Mouse (Mus musculus): ENCODE measurements around the gene Slit1. TPM values are rescaled to one million over a fixed set of nuclear protein-coding genes. Genes with fewer than 3 reads are reported as not detected.

Gene Slit1
- total and polyA plus RNA-seq, 3 experiments = 0.16 to 0.30 TPM; not detected in 1

DNA sequence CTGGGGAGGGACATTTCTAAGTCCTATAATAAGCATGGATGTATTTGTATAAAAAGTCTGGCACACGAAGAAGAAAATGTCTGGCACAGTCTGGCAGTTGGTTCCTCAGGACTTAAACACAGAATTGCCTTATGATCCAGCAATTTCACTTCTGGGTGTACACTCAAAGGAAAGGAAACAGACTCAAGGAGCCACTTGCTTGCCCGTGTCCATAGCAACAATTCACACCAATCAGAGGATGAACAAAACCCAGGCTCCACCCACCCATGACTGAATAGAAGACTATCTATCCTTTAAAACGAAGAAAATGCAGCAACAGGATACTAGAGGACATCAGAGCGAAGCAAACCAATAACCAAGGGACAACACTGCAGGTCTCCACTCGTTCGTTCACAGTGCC, 48.4 kb downstream of the Slit1 start:
- no peaks in the 10 kb centered on the region for H3K9me3 ChIP-seq (replicated peaks; ENCODE audit: low read length)
- no peak overlapping the region for H3K4me3 ChIP-seq (replicated peaks in 1 of 3; ENCODE audit: low read depth in 2 of 3, low read length in 2 of 3, poor library complexity in 1 of 3)
- H3K27ac ChIP-seq (ENCODE audit: insufficient read depth, low read depth) = no peak overlapping the region
- peaks cover 3 to 22% of the 10 kb centered on the region in 2 experiments for H3K4me1 ChIP-seq (ENCODE audit: control insufficient read depth in 1 of 2, insufficient read depth in 2 of 2)
- H3K79me2 ChIP-seq (replicated peaks; ENCODE audit: control insufficient read depth, extremely low read depth, insufficient read depth, poor library complexity, severe bottlenecking) = no peaks in the 10 kb centered on the region
- in situ Hi-C loops (cut with MboI; ENCODE audit: low pct_ligation_motif_present, low pct_unique_long_range_greater_than_20kb, low sequenced_read_pairs) (no loop called here), dilution Hi-C loops (cut with MboI; ENCODE audit: extremely low pct_ligation_motif_present, extremely low pct_unique_long_range_greater_than_20kb, low sequenced_read_pairs) (no loop called here)
- no peak for TF ChIP-seq JUND (conservative IDR thresholded peaks at IDR 0.05; ENCODE audit: low read depth, low read length)
- TF ChIP-seq ZMIZ1 (IDR thresholded peaks at IDR 0.05; ENCODE audit: low read depth, low read length) = no peak
- no peak for TF ChIP-seq SIN3A (IDR thresholded peaks at IDR 0.05; ENCODE audit: low read length)
- no peak overlapping the region for H3K4me2 ChIP-seq (ENCODE audit: insufficient read depth, low read depth, poor library complexity, severe bottlenecking)
- no peaks in the 10 kb centered on the region for H3K36me3 ChIP-seq (replicated peaks in 1 of 2; ENCODE audit: control insufficient read depth in 1 of 2, insufficient read depth in 1 of 2, low read length in 1 of 2)
- DNase-seq (ENCODE audit: extremely low read depth) = no peak
- H3K9ac ChIP-seq (ENCODE audit: insufficient read depth, low read depth) = no peak overlapping the region
- peaks cover 40% of the 10 kb centered on the region for H3K27me3 ChIP-seq (replicated peaks)

DNA sequence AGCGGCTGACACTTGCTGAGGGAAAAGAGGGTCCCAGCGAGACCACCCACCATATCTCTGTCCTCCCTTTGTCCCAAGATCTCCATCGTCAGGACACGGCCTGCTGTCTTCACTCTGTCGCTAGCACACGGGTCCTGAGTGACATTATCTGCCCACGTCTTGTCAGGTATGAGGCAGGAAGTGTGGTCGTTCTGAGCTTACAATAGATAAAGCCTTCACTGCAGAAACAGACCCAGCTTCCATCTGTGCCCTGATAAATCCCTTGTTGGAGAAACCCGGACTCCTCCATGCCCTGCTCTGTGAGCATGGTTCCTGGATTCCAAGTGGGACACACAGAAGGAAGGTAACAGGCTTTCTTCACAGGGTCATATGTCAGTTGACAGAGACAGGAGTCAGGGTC, 48.9 kb downstream of the Slit1 start:
- no peak overlapping the region for H3K9ac ChIP-seq (ENCODE audit: insufficient read depth, low read depth)
- in situ Hi-C loops (cut with MboI; ENCODE audit: low pct_ligation_motif_present, low pct_unique_long_range_greater_than_20kb, low sequenced_read_pairs) = no loop called here
- H3K36me3 ChIP-seq (replicated peaks in 1 of 2; ENCODE audit: control insufficient read depth in 1 of 2, insufficient read depth in 1 of 2, low read length in 1 of 2) = no peaks in the 10 kb centered on the region
- peaks cover 43% of the 10 kb centered on the region for H3K27me3 ChIP-seq (replicated peaks)
- H3K79me2 ChIP-seq (replicated peaks; ENCODE audit: control insufficient read depth, extremely low read depth, insufficient read depth, poor library complexity, severe bottlenecking) = no peaks in the 10 kb centered on the region
- dilution Hi-C loops (cut with MboI; ENCODE audit: extremely low pct_ligation_motif_present, extremely low pct_unique_long_range_greater_than_20kb, low sequenced_read_pairs) = no loop called here
- no peak overlapping the region for H3K4me2 ChIP-seq (ENCODE audit: insufficient read depth, low read depth, poor library complexity, severe bottlenecking)
- H3K4me1 ChIP-seq (ENCODE audit: control insufficient read depth in 1 of 2, insufficient read depth in 2 of 2) = peaks cover 4 to 23% of the 10 kb centered on the region in 2 experiments
- TF ChIP-seq JUND (conservative IDR thresholded peaks at IDR 0.05; ENCODE audit: low read depth, low read length) (no peak), E2F4 (IDR thresholded peaks at IDR 0.05; ENCODE audit: insufficient replicate concordance, low read depth, low read length) (no peak), POLR2AphosphoS2 (IDR thresholded peaks at IDR 0.05; ENCODE audit: low read depth, low read length) (no peak)
- no peak for DNase-seq (ENCODE audit: extremely low read depth)
- no peaks in the 10 kb centered on the region for H3K9me3 ChIP-seq (replicated peaks; ENCODE audit: low read length)
- H3K27ac ChIP-seq (ENCODE audit: insufficient read depth, low read depth) = no peak overlapping the region
- H3K4me3 ChIP-seq (replicated peaks in 1 of 3; ENCODE audit: low read depth in 2 of 3, low read length in 2 of 3, poor library complexity in 1 of 3) = no peak overlapping the region

DNA sequence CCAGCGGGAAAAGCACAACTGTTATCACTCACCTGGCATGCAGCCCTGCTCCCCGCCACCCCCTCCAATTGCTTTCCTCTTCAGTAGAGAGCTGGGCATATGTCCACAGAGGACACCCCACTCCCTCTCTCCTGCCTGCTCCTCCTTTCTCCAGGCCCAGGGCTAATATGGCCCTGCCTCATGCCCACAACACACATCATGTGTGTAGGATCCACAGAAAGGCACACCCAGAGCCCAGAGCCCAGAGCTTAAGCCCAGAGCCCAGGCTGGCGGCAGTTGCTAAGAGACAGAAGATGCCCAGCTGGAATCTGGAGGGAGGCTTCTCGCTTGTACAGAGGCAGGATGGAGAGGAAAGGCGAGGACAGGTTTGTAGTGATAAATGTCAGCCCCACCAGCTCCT, 49.7 kb downstream of the Slit1 start:
- in situ Hi-C loops (cut with MboI; ENCODE audit: low pct_ligation_motif_present, low pct_unique_long_range_greater_than_20kb, low sequenced_read_pairs) (no loop called here), dilution Hi-C loops (cut with MboI; ENCODE audit: extremely low pct_ligation_motif_present, extremely low pct_unique_long_range_greater_than_20kb, low sequenced_read_pairs) (no loop called here)
- Histone ChIP-seq H3K4me2 (ENCODE audit: insufficient read depth, low read depth, poor library complexity, severe bottlenecking) (no peak overlapping the region), H3K9me3 (replicated peaks; ENCODE audit: low read length) (no peaks in the 10 kb centered on the region), H3K79me2 (replicated peaks; ENCODE audit: control insufficient read depth, extremely low read depth, insufficient read depth, poor library complexity, severe bottlenecking) (no peaks in the 10 kb centered on the region), H3K36me3 (replicated peaks in 1 of 2; ENCODE audit: control insufficient read depth in 1 of 2, insufficient read depth in 1 of 2, low read length in 1 of 2) (no peaks in the 10 kb centered on the region), H3K27me3 (replicated peaks) (peaks cover 45% of the 10 kb centered on the region), H3K9ac (ENCODE audit: insufficient read depth, low read depth) (no peak overlapping the region), H3K27ac (ENCODE audit: insufficient read depth, low read depth) (no peak overlapping the region), H3K4me3 (replicated peaks in 1 of 3; ENCODE audit: low read depth in 2 of 3, low read length in 2 of 3, poor library complexity in 1 of 3) (no peak overlapping the region), H3K4me1 (ENCODE audit: control insufficient read depth in 1 of 2, insufficient read depth in 2 of 2) (peaks cover 6 to 23% of the 10 kb centered on the region in 2 experiments)
- DNase-seq (ENCODE audit: extremely low read depth) = no peak
- TF ChIP-seq KAT2A (IDR thresholded peaks at IDR 0.05; ENCODE audit: insufficient replicate concordance, low read length) (no peak), USF1 (IDR thresholded peaks at IDR 0.05; ENCODE audit: low read depth, low read length) (no peak), ZNF384 (IDR thresholded peaks at IDR 0.05; ENCODE audit: low read depth, low read length) (no peak), ZKSCAN1 (IDR thresholded peaks at IDR 0.05; ENCODE audit: borderline replicate concordance, low read depth, low read length) (no peak), UBTF (IDR thresholded peaks at IDR 0.05; ENCODE audit: low read depth, low read length) (no peak), ZC3H11A (IDR thresholded peaks at IDR 0.05; ENCODE audit: low read depth, low read length) (no peak), MYC (IDR thresholded peaks at IDR 0.05; ENCODE audit: low read depth, low read length) (no peak), CTCF (conservative IDR thresholded peaks at IDR 0.05 in 1 of 2, IDR thresholded peaks at IDR 0.05 in 1 of 2; ENCODE audit: low read depth in 2 of 2, low read length in 2 of 2) (no peak), RAD21 (IDR thresholded peaks at IDR 0.05; ENCODE audit: low read depth, low read length) (no peak), GABPA (IDR thresholded peaks at IDR 0.05; ENCODE audit: insufficient replicate concordance, low read depth, low read length) (no peak)

Measured in CH12.LX (cell line).